Mouse (Mus musculus) kidney, adult 2 months (tissue): ENCODE results near the gene Gon4l.

Experiments used
- CTCF ChIP-seq: fragments of 200-500 bp; conservative IDR thresholded peaks from 2 replicates; pipeline ENCODE4 v1.5.1; 2011; ENCODE audit warnings: low read depth, mild to moderate bottlenecking, control low read depth, low read length, moderate library complexity, mixed read lengths; ENCODE audit not compliant: insufficient read depth, insufficient read length
- POLR2A ChIP-seq: fragments of 200-500 bp; IDR thresholded peaks from one replicate; pipeline ENCODE4 v1.6.1; 2011; ENCODE audit warnings: low read depth, low read length, control low read depth

DNA sequence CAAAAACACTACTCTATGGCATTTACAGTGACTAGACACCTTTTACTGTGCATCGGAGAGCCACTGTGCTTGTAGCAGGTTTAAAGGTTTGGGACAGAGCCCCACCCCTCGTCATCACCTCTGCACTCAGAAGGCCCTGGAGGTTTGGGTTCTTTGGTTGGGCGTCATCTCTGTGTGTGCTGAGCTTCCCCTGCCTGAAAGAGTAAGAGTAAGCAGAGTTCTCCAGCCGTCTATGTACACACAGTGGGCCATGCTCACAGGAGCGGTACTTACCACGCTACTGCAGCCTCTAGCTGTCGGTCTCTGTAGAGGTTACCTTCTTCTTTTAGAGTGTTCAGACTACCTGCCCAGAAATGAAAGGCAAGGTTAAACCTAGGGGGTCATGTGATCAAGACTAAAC is 77.6 kb downstream of the Gon4l start:
- TF ChIP-seq POLR2A (no peak), CTCF (no peak)
